Mouse (Mus musculus) kidney, postnatal 4 days (tissue): Measurements from ENCODE around the gene Gclc.
A peak's percentile ranks its signal among the peaks of the same experiment; 100 is the strongest.

Experiments used
- DNase-seq, 2 experiments: peaks; one replicate each; pipeline ENCODE4 v3.0.0; 2021; ENCODE audit warnings: mixed read lengths in 2 of 2

The Gclc gene

GRCm38 (mm10) chr9:77753853-77754727, at the start of gene Gclc:
Gene Gclc (plus strand): TSS chr9:77754535.
- peak; percentile 94 to 97 for DNase-seq

GRCm38 (mm10) chr9:77706515-77706914, 47.8 kb upstream of the Gclc start:
- DNase-seq = no peak

- DNase-seq = no peak
Observed at GRCm38 (mm10) chr9:77707433-77708139, 46.7 kb upstream of the Gclc start.

- no peak for DNase-seq
Observed at GRCm38 (mm10) chr9:77708950-77709349, 45.4 kb upstream of the Gclc start.

- no peak for DNase-seq
Observed at GRCm38 (mm10) chr9:77711021-77711569, 43.2 kb upstream of the Gclc start.

- no peak for DNase-seq
Observed at GRCm38 (mm10) chr9:77712816-77713215, 41.5 kb upstream of the Gclc start.

- DNase-seq = no peak
Observed at GRCm38 (mm10) chr9:77713301-77713700, 41.0 kb upstream of the Gclc start.

- DNase-seq = no peak
Observed at GRCm38 (mm10) chr9:77715262-77715661, 39.1 kb upstream of the Gclc start.

- DNase-seq = no peak
Observed at GRCm38 (mm10) chr9:77716009-77716408, 38.3 kb upstream of the Gclc start.

- DNase-seq = no peak
Observed at GRCm38 (mm10) chr9:77717831-77718435, 36.4 kb upstream of the Gclc start.

GRCm38 (mm10) chr9:77718816-77719411, 35.4 kb upstream of the Gclc start:
- DNase-seq = no peak

- no peak for DNase-seq
Observed at GRCm38 (mm10) chr9:77719675-77720074, 34.7 kb upstream of the Gclc start.

- DNase-seq = no peak
Observed at GRCm38 (mm10) chr9:77722381-77722780, 32.0 kb upstream of the Gclc start.

- DNase-seq = no peak
Observed at GRCm38 (mm10) chr9:77724216-77724615, 30.1 kb upstream of the Gclc start.

- DNase-seq = no peak
Observed at GRCm38 (mm10) chr9:77725448-77725847, 28.9 kb upstream of the Gclc start.

GRCm38 (mm10) chr9:77726018-77726684, 28.2 kb upstream of the Gclc start:
- DNase-seq = no peak

- no peak for DNase-seq
Observed at GRCm38 (mm10) chr9:77727012-77727411, 27.3 kb upstream of the Gclc start.

GRCm38 (mm10) chr9:77732067-77732466, 22.3 kb upstream of the Gclc start:
- DNase-seq = no peak

GRCm38 (mm10) chr9:77737298-77738041, 16.9 kb upstream of the Gclc start:
- no peak for DNase-seq

- no peak for DNase-seq
Observed at GRCm38 (mm10) chr9:77741452-77741851, 12.9 kb upstream of the Gclc start.

- peak in 1 of 2 experiments; percentile 10 for DNase-seq
Observed at GRCm38 (mm10) chr9:77744798-77745197, 9.5 kb upstream of the Gclc start.

- DNase-seq = no peak
Observed at GRCm38 (mm10) chr9:77746315-77746714, 8.0 kb upstream of the Gclc start.
